Mouse (Mus musculus): Measurements from ENCODE around the gene Armh3. TPM values are rescaled to one million over a fixed set of nuclear protein-coding genes. Genes with fewer than 3 reads are reported as not detected.

The Armh3 gene
- total and polyA plus RNA-seq, 3 experiments: 1.1 to 4.9 (median 1.9) TPM

DNA sequence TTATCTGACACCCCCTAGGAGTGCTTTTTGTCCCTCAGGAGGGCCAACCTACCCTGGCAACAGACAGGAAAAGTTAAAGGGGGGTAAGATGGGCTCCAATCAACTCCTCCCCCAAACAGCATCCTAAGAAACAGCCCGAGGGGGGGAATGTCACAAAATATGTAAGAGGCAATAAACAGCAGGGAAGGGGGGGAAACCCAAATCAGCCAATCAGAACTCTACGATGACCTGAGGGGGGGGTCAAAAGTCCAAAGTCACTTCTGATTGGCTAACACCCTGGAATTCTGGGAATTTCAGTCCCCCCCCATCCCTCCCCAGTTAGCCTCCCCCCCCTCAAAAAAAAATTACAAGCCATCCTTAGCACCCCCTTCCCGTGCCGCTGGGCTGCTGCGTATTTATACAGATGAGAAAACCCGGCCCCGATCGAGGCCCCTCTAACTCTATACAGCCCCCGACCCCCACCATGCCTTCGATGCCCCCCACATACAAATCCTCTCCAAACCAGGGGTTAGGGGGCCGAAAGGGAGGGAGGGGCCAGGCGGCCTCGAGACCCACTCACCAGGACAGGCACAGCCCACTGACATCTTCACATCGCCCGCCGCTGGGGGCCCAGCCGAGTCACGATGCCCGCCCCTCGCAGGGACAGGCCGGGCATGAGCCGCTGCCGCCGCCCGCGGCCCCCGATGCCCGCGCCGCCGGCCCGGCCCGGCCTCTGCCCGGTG is 46.1 kb upstream of the Armh3 start, which contains the start of gene Pprc1 (continued):
- TF ChIP-seq HCFC1 (IDR thresholded peaks at IDR 0.05; ENCODE audit: low read depth, low read length) (peak; percentile 43; the same call in 1 of the 2 replicates), UBTF (IDR thresholded peaks at IDR 0.05; ENCODE audit: low read depth, low read length) (no peak), E2F4 (IDR thresholded peaks at IDR 0.05; ENCODE audit: insufficient replicate concordance, low read depth, low read length) (no peak), ETS1 (conservative IDR thresholded peaks at IDR 0.05; ENCODE audit: low read depth, low read length) (no peak), ZC3H11A (IDR thresholded peaks at IDR 0.05; ENCODE audit: low read depth, low read length) (no peak), MAFK (IDR thresholded peaks at IDR 0.05; ENCODE audit: insufficient replicate concordance, low read length) (no peak), KAT2A (IDR thresholded peaks at IDR 0.05; ENCODE audit: insufficient replicate concordance, low read length) (no peak), RAD21 (IDR thresholded peaks at IDR 0.05; ENCODE audit: low read depth, low read length) (no peak), CTCF (conservative IDR thresholded peaks at IDR 0.05 in 1 of 2, IDR thresholded peaks at IDR 0.05 in 1 of 2; ENCODE audit: low read depth in 2 of 2, low read length in 2 of 2) (no peak), BHLHE40 (IDR thresholded peaks at IDR 0.05; ENCODE audit: low read depth, low read length) (0 out of 2 replicates have a peak, but pooled peaks have one; percentile 13), NRF1 (IDR thresholded peaks at IDR 0.05; ENCODE audit: low read depth, low read length) (no peak), ZNF384 (IDR thresholded peaks at IDR 0.05; ENCODE audit: low read depth, low read length) (no peak), GABPA (IDR thresholded peaks at IDR 0.05; ENCODE audit: insufficient replicate concordance, low read depth, low read length) (no peak), IRF4 (IDR thresholded peaks at IDR 0.05; ENCODE audit: low read depth, low read length) (0 out of 2 replicates have a peak, but pooled peaks have one; percentile 7), MEF2A (IDR thresholded peaks at IDR 0.05; ENCODE audit: borderline replicate concordance, low read depth, low read length) (no peak; the same call in 1 of the 2 replicates), JUN (IDR thresholded peaks at IDR 0.05; ENCODE audit: insufficient read depth, low read depth, low read length) (no peak), MYC (IDR thresholded peaks at IDR 0.05; ENCODE audit: low read depth, low read length) (no peak), JUND (conservative IDR thresholded peaks at IDR 0.05; ENCODE audit: low read depth, low read length) (no peak), TBP (conservative IDR thresholded peaks at IDR 0.05; ENCODE audit: low read depth, low read length) (0 out of 2 replicates have a peak, but pooled peaks have one; percentile 30), POLR2A (IDR thresholded peaks at IDR 0.05; ENCODE audit: low read depth, low read length) (no peak)

DNA sequence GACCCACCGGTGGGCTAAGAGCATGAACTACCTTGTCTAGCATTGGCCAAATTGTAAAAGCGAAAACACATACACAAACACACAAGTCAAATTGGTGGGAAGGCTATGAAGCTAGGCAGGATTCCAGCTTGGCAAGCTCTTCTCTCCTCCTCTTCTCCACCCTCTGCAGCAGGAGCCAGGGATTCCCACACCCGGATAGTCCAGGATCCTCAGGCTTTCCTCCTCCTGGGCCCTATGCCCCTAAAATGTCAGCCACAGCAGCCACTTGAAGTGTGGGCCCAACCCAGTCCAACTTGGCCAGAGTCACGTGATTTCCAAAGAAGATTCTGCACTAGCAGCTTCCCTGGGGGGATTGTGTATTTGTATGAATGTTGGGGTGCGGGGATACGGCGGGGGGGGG is 45.1 kb upstream of the Armh3 start:
- peak overlapping the region; percentile 10 to 84 (median 25) for H3K4me3 ChIP-seq (replicated peaks in 1 of 3; ENCODE audit: low read depth in 2 of 3, low read length in 2 of 3, poor library complexity in 1 of 3)
- TF ChIP-seq MAX (IDR thresholded peaks at IDR 0.05; ENCODE audit: low read length) (0 out of 2 replicates have a peak, but pooled peaks have one; percentile 20), USF2 (conservative IDR thresholded peaks at IDR 0.05; ENCODE audit: low read depth, low read length) (0 out of 2 replicates have a peak, but pooled peaks have one; percentile 15), MYC (IDR thresholded peaks at IDR 0.05; ENCODE audit: low read depth, low read length) (no peak), ELF1 (IDR thresholded peaks at IDR 0.05; ENCODE audit: low read depth, low read length) (no peak), BHLHE40 (IDR thresholded peaks at IDR 0.05; ENCODE audit: low read depth, low read length) (peak; percentile 50), CHD1 (IDR thresholded peaks at IDR 0.05; ENCODE audit: low read depth, low read length) (no peak), SIN3A (IDR thresholded peaks at IDR 0.05; ENCODE audit: low read length) (peak; percentile 11; the same call in 1 of the 2 replicates), USF1 (IDR thresholded peaks at IDR 0.05; ENCODE audit: low read depth, low read length) (peak; percentile 60), TBP (conservative IDR thresholded peaks at IDR 0.05; ENCODE audit: low read depth, low read length) (no peak)
- peak overlapping the region; percentile 89 for H3K4me2 ChIP-seq (ENCODE audit: insufficient read depth, low read depth, poor library complexity, severe bottlenecking)
- H3K27me3 ChIP-seq (replicated peaks): peaks cover 26% of the 10 kb centered on the region
- in situ Hi-C loops (cut with MboI; ENCODE audit: low pct_ligation_motif_present, low pct_unique_long_range_greater_than_20kb, low sequenced_read_pairs) (no loop called here), dilution Hi-C loops (cut with MboI; ENCODE audit: extremely low pct_ligation_motif_present, extremely low pct_unique_long_range_greater_than_20kb, low sequenced_read_pairs) (no loop called here)
- peak overlapping the region; percentile 81 for H3K9ac ChIP-seq (ENCODE audit: insufficient read depth, low read depth)
- DNase-seq (ENCODE audit: extremely low read depth): no peak
- peak overlapping the region; percentile 12; the same call in 1 of the 2 replicates for H3K27ac ChIP-seq (ENCODE audit: insufficient read depth, low read depth)
- no peaks in the 10 kb centered on the region for H3K36me3 ChIP-seq (replicated peaks in 1 of 2; ENCODE audit: control insufficient read depth in 1 of 2, insufficient read depth in 1 of 2, low read length in 1 of 2)
- peaks cover 4 to 35% of the 10 kb centered on the region in 2 experiments for H3K4me1 ChIP-seq (ENCODE audit: control insufficient read depth in 1 of 2, insufficient read depth in 2 of 2)
- no peaks in the 10 kb centered on the region for H3K9me3 ChIP-seq (replicated peaks; ENCODE audit: low read length)
- H3K79me2 ChIP-seq (replicated peaks; ENCODE audit: control insufficient read depth, extremely low read depth, insufficient read depth, poor library complexity, severe bottlenecking): peaks cover 43% of the 10 kb centered on the region

All from CH12.LX (cell line).